Mouse (Mus musculus) myocyte (in vitro differentiated cells): ENCODE measurements around the gene Sf1.

Source experiments
- CEBPB ChIP-seq: IDR thresholded peaks from 2 replicates; pipeline ENCODE4 v1.6.1; 2011; ENCODE audit warnings: mild to moderate bottlenecking, moderate library complexity; ENCODE audit not compliant: poor library complexity, insufficient read depth, severe bottlenecking
- E2F4 ChIP-seq: IDR thresholded peaks from one replicate; pipeline ENCODE4 v1.6.1; 2011; ENCODE audit warnings: mild to moderate bottlenecking, control low read depth, moderate library complexity; ENCODE audit not compliant: insufficient read depth
- MAX ChIP-seq: IDR thresholded peaks from one replicate; pipeline ENCODE4 v1.6.1; 2011; ENCODE audit warnings: low read depth, mild to moderate bottlenecking, control low read depth
- MYOG ChIP-seq, 3 experiments: IDR thresholded peaks; one replicate each; pipeline ENCODE4 v1.6.1; 2011; ENCODE audit warnings: control low read depth in 2 of 3, low read depth in 2 of 3, mild to moderate bottlenecking in 2 of 3; ENCODE audit not compliant: insufficient read length in 2 of 3, control insufficient read depth in 1 of 3, insufficient read depth in 1 of 3
- POLR2A ChIP-seq: IDR thresholded peaks from one replicate; pipeline ENCODE4 v1.6.1; 2011; ENCODE audit warnings: low read depth, mild to moderate bottlenecking, control low read depth, moderate library complexity; ENCODE audit not compliant: insufficient read length
- POLR2AphosphoS2 ChIP-seq: IDR thresholded peaks from one replicate; pipeline ENCODE4 v1.6.1; 2011; ENCODE audit warnings: low read depth, control low read depth; ENCODE audit not compliant: insufficient read length
- TCF12 ChIP-seq: IDR thresholded peaks from one replicate; pipeline ENCODE4 v1.6.1; 2011; ENCODE audit warnings: mild to moderate bottlenecking, control low read depth; ENCODE audit not compliant: poor library complexity, insufficient read depth, severe bottlenecking
- USF1 ChIP-seq: IDR thresholded peaks from one replicate; pipeline ENCODE4 v1.6.1; 2011; ENCODE audit warnings: low read depth, mild to moderate bottlenecking, control low read depth, moderate library complexity

DNA sequence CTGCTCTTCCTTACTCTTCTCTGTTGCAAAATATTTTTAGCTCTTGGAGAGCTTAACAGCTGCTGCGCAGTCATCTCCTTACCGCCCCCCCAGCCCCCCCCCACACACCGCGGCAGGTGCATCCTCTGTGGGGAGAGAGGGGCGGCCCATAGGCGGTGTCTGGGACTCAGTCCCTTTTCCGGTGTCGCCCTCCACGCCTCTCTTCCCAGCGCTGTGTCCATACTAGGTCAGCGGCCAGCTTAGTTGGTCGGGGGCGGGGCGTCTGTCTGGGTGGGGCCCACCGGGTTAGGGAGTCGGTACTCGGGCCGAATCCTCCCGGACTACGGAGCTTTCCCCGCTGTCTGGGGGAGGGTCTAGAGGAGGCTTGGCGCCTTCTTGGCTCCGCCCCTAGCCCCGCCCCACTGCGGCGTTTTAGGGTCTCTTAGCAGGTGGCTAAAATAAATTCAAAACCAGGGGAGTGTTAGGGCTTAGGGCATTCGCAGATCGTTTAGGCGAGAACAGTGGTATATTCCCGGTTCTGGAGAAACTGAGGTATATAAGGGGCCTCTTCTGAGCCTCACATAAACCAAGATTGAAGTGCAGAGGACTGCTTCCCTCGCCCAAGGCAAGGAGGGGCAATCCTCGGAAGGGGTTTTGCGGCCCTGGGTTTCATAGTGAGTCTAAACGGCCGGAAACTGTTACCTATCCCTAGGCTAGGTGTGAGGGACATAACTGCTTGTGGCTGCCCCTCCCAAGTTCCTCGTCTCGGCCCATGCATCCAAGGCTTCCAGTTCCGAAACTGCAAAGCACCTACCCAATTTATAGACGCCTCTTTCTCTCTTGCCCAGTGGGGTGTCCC is 35.2 kb downstream of the Sf1 start:
- no peak for TF ChIP-seq POLR2A
- no peak for TF ChIP-seq MAX
- no peak for TF ChIP-seq POLR2AphosphoS2
- no peak for TF ChIP-seq CEBPB
- no peak for TF ChIP-seq USF1
- no peak for TF ChIP-seq TCF12
- TF ChIP-seq E2F4: no peak
- TF ChIP-seq MYOG (IDR thresholded peaks at IDR 0.05; ENCODE audit: control insufficient read depth in 1 of 3, insufficient read depth in 1 of 3, insufficient read length in 2 of 3, low read depth in 2 of 3): peak in 2 of 3 experiments; percentile 38 to 83
